Mouse (Mus musculus): ENCODE results near the gene Gprc5c.
A peak's percentile ranks its signal among the peaks of the same experiment; 100 is the strongest.

The Gprc5c gene

DNA sequence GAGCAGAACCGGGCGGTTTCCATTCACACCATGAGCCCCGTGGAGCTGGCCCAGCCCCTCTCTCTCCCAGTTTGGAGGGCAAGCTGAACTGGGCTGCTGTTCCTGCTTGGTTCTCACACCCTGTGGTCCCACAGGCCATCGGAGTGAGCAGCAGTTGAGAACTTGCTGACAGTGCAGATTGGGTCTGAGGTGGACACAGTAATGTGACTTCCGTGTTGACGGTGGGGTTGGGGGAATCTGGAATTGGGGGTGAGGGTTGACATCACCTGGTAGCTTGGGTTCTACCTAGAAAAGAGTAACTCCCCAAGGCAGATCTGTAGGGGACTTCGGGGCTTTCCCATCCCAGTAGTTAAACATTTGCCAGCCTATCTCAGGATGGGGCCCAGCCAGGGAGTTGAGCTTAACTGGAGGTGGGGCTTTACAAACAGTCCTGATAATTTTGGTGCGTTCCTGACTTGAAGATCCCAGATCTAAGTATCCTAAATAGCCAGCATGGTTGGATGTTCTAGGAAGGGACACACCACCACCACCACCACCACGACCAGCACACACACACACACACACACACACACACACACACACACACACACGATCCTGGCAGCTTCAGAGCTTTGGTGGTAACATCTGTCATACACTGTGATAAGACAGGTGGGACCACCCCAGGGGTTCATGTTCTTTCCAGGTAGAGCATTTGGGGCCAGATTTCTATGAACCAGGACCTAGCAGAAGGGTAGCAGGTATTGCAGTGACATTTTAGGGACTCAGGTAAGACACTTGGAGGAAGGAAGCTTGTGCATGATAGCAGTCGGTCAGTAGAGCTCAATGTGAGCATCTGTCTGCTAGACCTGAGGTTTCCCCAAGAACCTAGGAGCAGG, 16.6 kb downstream of the Gprc5c start:
- no peak for DNase-seq (ENCODE audit: low read depth, low spot score)

- DNase-seq (ENCODE audit: low read depth, low spot score), result no peak
Measured at GRCm38 (mm10) chr11:114868280-114868679, 17.3 kb downstream of the Gprc5c start.

GRCm38 (mm10) chr11:114869787-114870186, 18.8 kb downstream of the Gprc5c start:
- DNase-seq (ENCODE audit: low read depth, low spot score), result no peak

DNA sequence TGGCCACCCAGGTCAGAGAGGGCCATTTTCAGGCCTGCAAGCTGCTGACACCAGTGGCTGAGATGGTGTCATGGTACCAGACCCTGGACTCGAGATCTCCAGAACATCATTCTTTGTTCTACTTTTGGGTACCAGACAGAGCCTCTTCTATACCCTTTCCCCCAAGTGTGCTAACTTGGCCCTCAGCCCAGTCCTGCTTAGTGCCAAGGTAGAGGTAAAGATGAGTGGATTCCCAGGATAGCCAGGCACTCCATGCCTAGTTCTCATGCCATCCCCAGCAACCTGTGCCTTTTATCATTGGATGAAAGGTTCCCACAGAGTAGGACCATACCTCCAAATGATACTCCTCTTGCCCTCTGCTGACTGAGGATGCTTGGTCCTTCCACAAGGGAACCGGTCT, 20.6 kb downstream of the Gprc5c start:
- DNase-seq (ENCODE audit: low read depth, low spot score), result no peak

DNA sequence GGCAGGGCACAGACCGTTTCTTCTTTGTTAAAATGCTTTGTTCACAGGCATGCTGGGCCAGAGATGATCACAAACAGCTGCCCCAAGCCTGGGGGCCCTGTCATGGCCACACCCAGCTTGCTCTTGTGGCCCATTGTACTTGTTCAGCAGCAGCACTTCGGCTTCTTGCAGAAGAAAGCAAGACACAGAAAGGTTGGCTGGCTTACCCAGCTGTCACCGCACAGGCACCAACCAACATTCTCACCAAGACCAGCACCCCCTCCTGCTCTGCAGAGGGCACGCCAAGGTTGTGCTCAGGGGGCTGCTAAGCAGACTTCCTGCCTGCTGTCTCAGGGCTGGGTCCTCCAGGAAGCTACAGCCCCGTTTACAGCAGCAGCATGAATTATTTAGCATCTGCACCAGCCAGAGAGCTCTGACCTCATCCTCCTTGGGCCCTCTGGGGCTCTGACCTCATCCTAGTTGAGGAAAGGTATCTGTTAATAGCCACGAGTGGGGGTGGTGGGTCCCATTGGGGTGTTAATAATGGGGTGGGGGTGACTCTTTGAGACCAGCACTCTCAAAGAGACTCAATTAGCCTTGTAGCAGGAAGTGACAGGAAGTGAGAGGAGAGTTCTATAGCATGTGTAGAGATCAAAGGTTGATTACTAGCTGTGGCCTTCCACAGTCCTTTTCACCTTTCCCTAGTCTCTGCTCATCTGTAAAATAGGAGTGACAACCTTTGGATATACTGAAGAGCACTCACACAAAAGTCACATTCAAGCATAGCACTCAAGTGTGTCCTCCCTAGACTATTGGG, 22.3 kb downstream of the Gprc5c start:
- no peak for DNase-seq (ENCODE audit: low read depth, low spot score)

- no peak for DNase-seq (ENCODE audit: low read depth, low spot score)
Measured at GRCm38 (mm10) chr11:114874226-114875145, 23.5 kb downstream of the Gprc5c start.

DNA sequence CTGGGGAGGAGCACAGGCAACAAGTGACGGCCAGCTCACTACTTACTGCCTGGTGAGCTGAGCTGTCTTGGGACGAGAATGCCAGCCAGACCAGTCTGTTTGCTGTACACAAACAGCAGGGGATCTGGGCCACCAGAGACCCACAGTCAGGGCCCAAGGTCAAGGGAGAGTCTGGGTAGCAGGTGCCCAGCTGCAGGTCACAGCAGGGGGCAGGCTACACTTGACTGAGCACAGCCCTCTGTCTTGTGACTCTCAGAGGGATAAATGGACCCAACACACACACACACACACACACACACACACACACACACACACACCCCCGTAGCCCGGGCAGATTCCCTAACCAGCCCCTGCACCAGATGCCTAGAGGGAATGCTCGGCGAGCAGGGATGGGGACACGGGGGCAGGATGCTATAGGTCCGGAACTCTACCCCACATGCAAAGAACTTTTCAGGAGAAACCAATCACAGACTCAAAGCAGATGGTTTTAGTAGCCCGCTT, 24.4 kb downstream of the Gprc5c start:
- peak; percentile 24 for DNase-seq (ENCODE audit: low read depth, low spot score)

DNA sequence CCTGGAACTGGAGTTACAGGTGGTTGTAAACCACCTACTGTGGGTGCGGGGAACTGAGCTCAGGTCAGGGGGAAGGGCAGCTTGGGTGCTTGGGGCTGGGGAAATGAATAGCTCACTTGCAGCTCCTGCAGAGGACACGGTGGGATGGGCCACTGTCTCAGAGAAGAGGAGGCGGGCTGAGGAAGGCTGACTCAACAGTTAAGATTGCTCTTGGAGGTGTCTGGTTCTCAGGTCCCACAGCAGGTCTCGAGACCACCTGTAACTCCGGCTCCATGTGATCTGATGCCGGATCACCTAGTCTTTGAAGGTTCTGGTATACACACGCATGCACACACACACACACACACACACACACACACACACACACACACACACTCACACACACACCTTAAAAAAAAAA, 25.2 kb downstream of the Gprc5c start:
- DNase-seq (ENCODE audit: low read depth, low spot score), result no peak

GRCm38 (mm10) chr11:114876621-114877020, 25.7 kb downstream of the Gprc5c start:
- DNase-seq (ENCODE audit: low read depth, low spot score), result no peak

DNA sequence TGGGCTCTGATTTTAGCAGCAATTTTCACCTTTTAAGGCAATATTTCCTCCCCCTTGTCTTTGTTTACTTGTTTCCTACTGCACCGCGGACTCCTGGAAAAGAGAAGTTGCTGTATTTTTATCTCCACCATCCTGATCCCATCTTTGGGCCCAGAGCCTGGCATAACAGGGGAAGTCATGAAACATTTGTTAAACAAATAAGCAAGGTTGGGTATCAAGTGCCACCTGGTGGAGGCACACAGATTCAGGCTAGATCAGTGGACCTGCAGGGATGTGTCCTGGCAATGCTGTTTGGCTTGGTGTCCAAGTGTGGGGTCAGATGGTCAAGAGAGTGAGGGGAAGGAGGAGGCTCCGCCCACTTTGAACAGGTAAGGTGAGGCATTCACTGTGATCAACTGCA, 26.2 kb downstream of the Gprc5c start:
- no peak for DNase-seq (ENCODE audit: low read depth, low spot score)

- peak; percentile 27 for DNase-seq (ENCODE audit: low read depth, low spot score)
Measured at GRCm38 (mm10) chr11:114879666-114880065, 28.7 kb downstream of the Gprc5c start.

- no peak for DNase-seq (ENCODE audit: low read depth, low spot score)
Measured at GRCm38 (mm10) chr11:114880185-114880584, 29.2 kb downstream of the Gprc5c start.

- DNase-seq (ENCODE audit: low read depth, low spot score), result no peak
Measured at GRCm38 (mm10) chr11:114880589-114880988, 29.6 kb downstream of the Gprc5c start.

GRCm38 (mm10) chr11:114883251-114883789, 32.4 kb downstream of the Gprc5c start:
- no peak for DNase-seq (ENCODE audit: low read depth, low spot score)

DNA sequence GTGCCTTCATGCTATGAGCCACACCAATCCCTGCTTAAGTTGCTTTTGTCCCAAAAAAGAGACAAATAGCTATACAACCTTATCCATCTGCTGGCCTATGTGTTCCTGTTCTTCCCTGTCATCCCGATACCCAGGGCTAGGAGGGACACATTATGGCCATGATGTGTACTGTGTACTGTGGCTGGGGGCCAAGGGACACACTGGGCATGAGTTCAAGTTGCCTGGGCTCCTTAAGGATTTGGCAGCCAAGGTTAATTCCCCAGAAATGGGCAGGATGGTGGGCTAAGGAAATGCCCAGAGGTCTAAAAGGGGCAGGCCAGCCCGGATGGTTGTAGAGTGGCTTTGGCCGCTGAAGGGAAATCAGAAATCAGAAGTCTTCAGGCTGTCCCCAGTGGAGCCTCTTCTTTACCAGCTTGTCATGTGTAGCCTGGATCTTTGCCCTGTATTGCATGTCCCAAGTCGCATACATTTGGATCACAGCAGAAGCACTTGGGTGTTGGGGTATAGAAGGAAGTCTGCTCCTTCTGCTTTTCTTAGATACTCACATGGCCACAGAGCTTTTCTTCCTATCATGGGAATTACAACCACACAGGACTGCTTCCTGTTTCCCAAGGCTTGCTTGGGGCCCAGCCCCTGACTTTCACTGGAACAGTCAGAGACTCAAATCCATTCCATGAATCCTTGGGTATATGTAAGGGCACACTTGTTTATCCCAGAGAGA, 33.6 kb downstream of the Gprc5c start:
- DNase-seq (ENCODE audit: low read depth, low spot score), result no peak

DNA sequence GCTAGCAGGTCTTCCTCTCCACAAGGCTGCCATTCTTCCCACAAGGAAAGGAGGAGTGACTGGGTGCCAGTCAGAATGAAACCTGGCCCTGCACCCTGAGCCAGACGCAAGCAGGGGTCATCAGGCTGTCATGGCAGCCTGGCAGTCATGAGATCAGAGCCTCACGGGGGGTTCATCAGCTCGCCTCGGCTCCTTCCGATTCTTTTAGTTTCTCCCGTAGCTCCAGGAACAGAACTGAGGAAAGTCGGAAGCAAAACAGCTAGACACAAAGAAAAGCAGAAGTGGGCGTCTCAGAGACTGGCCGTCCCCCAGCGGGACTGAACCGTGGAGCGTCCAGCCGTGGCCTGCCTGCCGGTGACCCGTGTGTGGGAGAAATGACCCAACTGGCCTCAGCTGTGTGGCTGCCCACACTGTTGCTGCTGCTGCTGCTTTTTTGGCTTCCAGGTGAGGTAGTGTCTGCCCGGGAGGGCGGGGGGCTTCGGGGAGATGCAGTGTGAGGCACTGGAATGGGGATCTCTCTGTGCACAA, 39.1 kb downstream of the Gprc5c start, which contains the start of gene Cd300a:
Gene Cd300a (plus strand): TSS at position 51 of the 528 bp plus-strand sequence.
- DNase-seq (ENCODE audit: low read depth, low spot score), result no peak

DNA sequence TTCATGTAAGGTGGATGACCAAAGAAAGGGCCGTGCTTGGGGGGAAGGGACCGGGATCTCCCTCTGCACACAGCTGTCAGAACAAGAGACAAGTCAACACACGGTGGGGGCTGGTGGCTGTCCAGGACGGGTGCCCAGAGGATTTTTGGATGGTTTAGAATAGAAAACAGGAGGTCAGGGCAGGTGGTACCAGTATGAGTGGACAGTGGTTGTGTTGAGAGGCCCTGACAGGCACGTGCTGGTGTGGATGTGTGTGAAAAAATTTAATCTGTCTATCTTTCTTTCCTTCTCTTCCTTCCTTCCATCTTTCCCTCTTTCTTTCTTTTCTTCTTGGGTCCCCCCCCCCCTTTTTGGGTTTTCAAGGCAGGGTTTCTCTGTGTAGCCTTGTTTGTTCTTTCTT, 39.6 kb downstream of the Gprc5c start:
- no peak for DNase-seq (ENCODE audit: low read depth, low spot score)

GRCm38 (mm10) chr11:114896085-114896484, 45.1 kb downstream of the Gprc5c start:
- DNase-seq (ENCODE audit: low read depth, low spot score), result no peak

DNA sequence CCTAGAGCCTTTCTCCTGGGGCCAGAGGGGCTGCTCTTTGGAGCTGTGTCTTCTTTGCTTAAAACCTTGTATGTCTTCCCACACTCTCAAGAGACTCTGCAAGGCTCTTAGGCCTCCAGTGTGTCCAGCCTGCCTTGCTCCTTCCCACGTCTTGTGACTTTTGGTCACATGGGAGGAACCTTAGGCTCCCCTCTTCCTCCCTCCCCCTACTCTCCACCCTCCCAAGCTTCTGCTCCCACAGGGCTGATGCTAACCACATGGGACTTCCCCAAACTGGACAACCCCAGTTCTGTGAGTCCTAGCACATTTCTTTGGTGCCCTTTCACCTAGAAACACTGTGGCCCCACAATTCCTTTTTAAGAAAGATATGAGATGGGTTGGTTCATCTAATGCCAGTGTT, 47.1 kb downstream of the Gprc5c start:
- no peak for DNase-seq (ENCODE audit: low read depth, low spot score)

DNA sequence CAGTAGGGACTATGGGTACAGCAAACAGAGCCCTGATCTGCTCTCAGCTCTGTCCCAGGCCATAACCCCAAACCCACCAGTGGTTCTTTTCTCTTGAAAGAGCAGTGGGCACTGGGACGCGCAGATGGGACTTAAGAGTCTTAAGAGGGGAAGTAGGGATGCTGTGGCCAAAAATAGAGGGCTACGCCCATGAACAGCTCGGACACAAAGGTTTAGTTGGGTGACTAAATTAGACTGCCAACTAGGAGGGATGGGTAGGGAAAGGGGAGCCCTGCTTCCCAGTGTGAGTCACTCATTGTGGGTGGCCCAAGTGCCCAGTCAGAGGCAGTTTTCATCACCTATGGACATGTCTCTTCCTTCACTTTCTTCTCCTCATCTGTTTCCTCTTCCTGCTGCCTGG, 52.3 kb downstream of the Gprc5c start:
- DNase-seq (ENCODE audit: low read depth, low spot score), result no peak

Data from telencephalon, adult 2 months (tissue).